Mouse (Mus musculus) G1E (cell line): ENCODE measurements around the gene Itga7. TPM values are rescaled to one million over a fixed set of nuclear protein-coding genes. Genes with fewer than 3 reads are reported as not detected.
A peak's percentile ranks its signal among the peaks of the same experiment; 100 is the strongest.
"Not testable (repeated sequence)": the region's sequence is repeated elsewhere in the genome, so short reads cannot be mapped to it uniquely, and the experiment has no call there.

Source experiments
- ATAC-seq: 2 replicates; pipeline ENCODE4 v1.8.0; 2016; ENCODE audit warnings: mild to moderate bottlenecking; ENCODE audit not compliant: insufficient number of reproducible peaks, poor library complexity, low FRiP score, severe bottlenecking; ENCODE audit errors: extremely low read depth
- DNase-seq: peaks from one replicate; pipeline ENCODE4 v3.0.0; 2012; ENCODE audit warnings: low spot score
- H3K27me3 ChIP-seq: 2 replicates; pipeline ENCODE4 v1.6.1; 2012; ENCODE audit warnings: mild to moderate bottlenecking, low read length, inconsistent platforms; ENCODE audit not compliant: insufficient read depth
- H3K36me3 ChIP-seq: replicated peaks from 2 replicates; pipeline ENCODE3; 2012; ENCODE audit warnings: mild to moderate bottlenecking, inconsistent platforms
- H3K4me1 ChIP-seq: 2 replicates; pipeline ENCODE4 v1.6.1; 2012; ENCODE audit warnings: low read depth, low read length, inconsistent platforms, mixed read lengths; ENCODE audit not compliant: insufficient read depth
- H3K4me3 ChIP-seq: 2 replicates; pipeline ENCODE4 v1.5.1; 2012; ENCODE audit warnings: low read depth, mild to moderate bottlenecking, inconsistent platforms, low read length, moderate library complexity, mixed read lengths
- H3K9me3 ChIP-seq: replicated peaks from 2 replicates; pipeline ENCODE4 v1.6.1; 2012; ENCODE audit warnings: inconsistent platforms
- CTCF ChIP-seq: IDR thresholded peaks from 2 replicates; pipeline ENCODE4 v1.5.1; 2012; ENCODE audit warnings: low read depth, low read length, inconsistent platforms, mixed read lengths
- GATA1 ChIP-seq: IDR thresholded peaks from 2 replicates; pipeline ENCODE4 v1.6.1; 2012; ENCODE audit warnings: borderline replicate concordance, low read length, inconsistent platforms, mixed read lengths
- GATA2 ChIP-seq: IDR thresholded peaks from 2 replicates; pipeline ENCODE4 v1.6.1; 2012; ENCODE audit warnings: low read depth, low read length, inconsistent platforms, borderline replicate concordance
- POLR2AphosphoS5 ChIP-seq: IDR thresholded peaks from 2 replicates; pipeline ENCODE4 v1.6.1; 2012; ENCODE audit warnings: low read depth, low read length, inconsistent platforms; ENCODE audit not compliant: insufficient replicate concordance
- TAL1 ChIP-seq: conservative IDR thresholded peaks from 2 replicates; pipeline ENCODE4 v1.6.1; 2012; ENCODE audit warnings: low read depth, low read length, inconsistent platforms, mixed read lengths
- polyA plus RNA-seq: library from polyadenylated mRNA; stranded (reverse); fragments of >175 nt; gene quantifications from 2 replicates; pipeline ENCODE4 v1.2.3, GENCODE M21; 2012
- total RNA-seq, 2 experiments: library from RNA; stranded (forward) in 1 of 2; stranded (reverse) in 1 of 2; fragments of 200-1000 nt in 1 of 2; fragments of >200 nt in 1 of 2; fragmentation: Nextera tagmentation in 1 of 2; gene quantifications; 2 replicates each; pipeline ENCODE4 v1.2.3; 2014 to 2017

Itga7 gene
- total and polyA plus RNA-seq, 3 experiments, result 0.02 to 0.33 TPM; not detected in 1

DNA sequence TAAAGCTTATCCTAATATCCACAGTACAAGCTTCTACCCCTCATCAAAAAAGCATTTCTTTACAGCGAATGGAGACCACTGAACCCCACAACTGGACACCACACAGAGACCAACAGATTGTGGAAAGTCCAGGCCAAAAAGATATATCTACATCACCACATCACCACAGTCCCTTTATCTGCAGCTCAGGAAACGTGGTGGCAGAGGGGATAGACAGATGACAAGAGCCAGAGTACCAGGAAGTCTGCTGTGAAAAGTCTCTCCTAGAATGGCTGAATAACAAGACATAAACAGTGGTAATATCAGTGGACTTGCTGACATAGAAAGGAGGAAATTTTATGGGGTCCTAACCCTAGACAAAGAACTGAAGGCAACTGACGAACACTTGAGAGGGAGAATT lies 42.8 kb downstream of the Itga7 start:
- no peaks in the 10 kb centered on the region for H3K9me3 ChIP-seq
- H3K4me1 ChIP-seq, result peaks cover 4% of the 10 kb centered on the region; the same call in 1 of the 2 replicates
- ATAC-seq, result no peak
- no peaks in the 10 kb centered on the region for H3K36me3 ChIP-seq
- H3K4me3 ChIP-seq, result no peak overlapping the region
- TF ChIP-seq TAL1, result no peak
- TF ChIP-seq POLR2AphosphoS5, result no peak
- TF ChIP-seq CTCF, result no peak
- TF ChIP-seq GATA2, result no peak
- no peak for TF ChIP-seq GATA1
- 0 out of 2 replicates have a peak, but pooled peaks cover under 1% of the 10 kb centered on the region for H3K27me3 ChIP-seq
- DNase-seq, result no peak

DNA sequence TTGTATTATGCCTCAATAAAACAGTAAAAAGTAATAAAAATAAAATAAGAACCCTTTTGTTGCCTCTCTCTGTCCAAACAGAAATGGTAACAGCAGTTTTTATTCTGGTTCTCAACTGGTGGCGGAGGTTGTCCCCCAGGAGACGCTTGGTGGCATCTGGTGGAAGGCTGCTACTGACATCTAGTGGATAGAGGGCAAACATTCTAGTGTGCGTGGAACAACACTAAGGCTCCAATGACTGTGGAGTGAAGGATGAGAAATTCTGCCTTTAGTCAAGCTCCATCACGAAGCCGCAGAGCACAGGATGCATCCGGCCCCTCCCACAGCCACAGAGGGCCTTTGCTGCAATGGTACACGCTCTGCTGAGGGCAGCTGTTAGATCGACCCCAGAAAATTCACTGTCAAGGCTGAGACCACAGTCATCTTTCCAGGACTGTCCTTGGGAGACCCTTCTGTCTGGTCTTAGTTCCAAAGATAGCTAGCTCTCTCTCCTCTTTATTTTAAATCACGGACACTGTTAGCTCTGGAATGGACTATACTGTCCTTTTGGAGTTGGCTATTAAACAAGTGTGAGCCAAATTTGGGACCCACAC lies 44.0 kb downstream of the Itga7 start:
- peaks cover 4% of the 10 kb centered on the region; the same call in 1 of the 2 replicates for H3K4me1 ChIP-seq
- ATAC-seq (peak; percentile 57; the same call in 1 of the 2 replicates), DNase-seq (no peak)
- TF ChIP-seq GATA2 (no peak), POLR2AphosphoS5 (no peak), CTCF (no peak), TAL1 (no peak), GATA1 (no peak)
- 0 out of 2 replicates have a peak, but pooled peaks cover 2% of the 10 kb centered on the region for H3K27me3 ChIP-seq
- no peaks in the 10 kb centered on the region for H3K36me3 ChIP-seq
- H3K4me3 ChIP-seq, result no peak overlapping the region
- no peaks in the 10 kb centered on the region for H3K9me3 ChIP-seq

DNA sequence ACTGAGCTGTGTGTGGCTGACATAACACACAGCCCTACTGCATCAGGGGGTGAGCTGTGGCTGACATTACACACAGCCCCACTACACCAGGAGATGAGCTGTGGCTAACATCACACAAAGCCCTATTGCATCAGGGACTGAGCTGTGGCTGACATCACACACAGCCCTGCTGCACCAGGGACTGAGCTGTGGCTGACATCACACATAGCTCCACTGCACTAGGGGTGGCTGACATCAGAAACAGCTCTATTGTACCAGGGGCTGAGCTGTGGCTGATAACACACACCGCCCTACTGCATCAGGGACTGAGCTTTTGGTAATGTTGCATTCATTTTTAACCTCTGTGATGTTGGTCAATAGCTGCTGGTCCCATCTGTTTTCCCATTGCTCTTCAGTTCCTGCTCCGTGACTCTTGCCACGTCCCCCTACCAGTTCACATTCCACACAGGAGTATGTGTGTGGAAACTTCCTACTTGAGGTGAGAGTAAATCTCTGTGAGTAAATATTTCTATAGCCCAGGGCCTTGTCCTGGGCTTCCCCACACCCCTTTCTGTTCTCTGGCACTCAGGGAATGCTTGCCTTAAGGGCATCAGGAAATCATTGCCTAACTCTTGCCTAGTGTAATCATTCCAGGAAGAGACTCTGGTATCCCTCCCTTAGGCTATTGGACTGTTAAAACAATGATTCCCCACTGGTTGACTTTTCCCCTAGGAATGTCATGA lies 47.2 kb downstream of the Itga7 start:
- DNase-seq (no peak), ATAC-seq (no peak)
- H3K4me3 ChIP-seq, result no peak overlapping the region
- no peak for TF ChIP-seq CTCF
- peak; percentile 35; the same call in 1 of the 2 replicates for TF ChIP-seq POLR2AphosphoS5
- TF ChIP-seq GATA1, result no peak
- TF ChIP-seq GATA2, result no peak
- no peak for TF ChIP-seq TAL1
- no peaks in the 10 kb centered on the region for H3K9me3 ChIP-seq
- peaks cover 4% of the 10 kb centered on the region; the same call in 1 of the 2 replicates for H3K4me1 ChIP-seq
- no peaks in the 10 kb centered on the region for H3K36me3 ChIP-seq
- 0 out of 2 replicates have a peak, but pooled peaks cover 2% of the 10 kb centered on the region for H3K27me3 ChIP-seq

DNA sequence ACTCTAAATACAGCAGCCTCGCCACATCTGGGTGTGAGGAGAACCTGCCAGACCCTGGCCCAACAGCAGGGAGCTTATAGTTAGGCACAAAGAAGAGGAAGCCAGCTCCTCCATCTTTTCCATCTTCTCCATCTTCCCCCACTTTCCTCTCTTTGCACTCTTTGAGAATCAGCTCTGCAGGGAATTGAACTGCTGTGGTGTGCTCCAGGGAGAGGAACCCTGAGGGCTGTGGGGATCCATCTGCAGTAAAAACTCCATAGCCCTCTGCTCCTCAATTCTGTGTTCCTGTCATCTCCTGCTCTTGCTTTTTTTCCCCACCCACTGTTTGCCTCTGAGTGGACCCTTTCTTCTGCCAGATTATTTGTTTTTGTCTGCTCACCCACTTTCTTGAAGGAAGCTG lies 55.5 kb downstream of the Itga7 start, which contains the start of gene Olfr9:
TSS of gene Olfr9 (plus strand) at position 301 of the 400 bp plus-strand sequence.
- not testable (repeated sequence) for H3K4me1 ChIP-seq

DNA sequence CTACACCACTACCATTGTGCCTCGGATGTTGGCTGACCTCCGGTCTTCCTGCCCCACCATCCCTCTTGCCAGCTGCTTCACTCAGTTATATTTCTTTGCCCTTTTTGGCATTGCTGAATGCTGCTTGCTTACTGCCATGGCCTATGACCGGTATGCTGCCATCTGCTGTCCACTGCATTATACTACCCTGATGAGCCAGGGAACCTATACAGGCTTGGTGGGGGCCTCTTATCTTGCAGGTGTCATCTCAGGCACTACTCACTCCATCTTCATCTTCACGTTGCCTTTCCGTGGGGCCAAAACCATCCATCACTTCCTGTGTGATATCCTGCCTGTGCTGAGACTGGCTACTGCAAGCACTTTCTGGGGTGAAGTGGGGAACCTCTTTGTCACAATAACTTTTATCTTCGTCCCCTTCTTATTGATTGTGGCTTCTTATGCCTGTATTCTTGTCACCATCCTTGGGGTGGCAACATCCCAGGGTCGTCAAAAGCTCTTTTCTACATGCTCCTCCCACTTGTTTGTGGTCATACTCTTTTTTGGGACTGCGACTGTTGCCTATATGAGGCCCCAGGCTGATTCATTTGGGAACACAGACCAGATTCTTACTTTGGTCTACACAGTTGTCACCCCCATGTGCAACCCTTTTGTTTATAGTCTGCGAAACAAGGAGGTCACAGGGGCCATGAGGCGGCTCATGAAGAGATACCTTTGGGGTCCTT lies 56.7 kb downstream of the Itga7 start:
- not testable (repeated sequence) for H3K9me3 ChIP-seq, DNase-seq, H3K27me3 ChIP-seq, H3K4me1 ChIP-seq, H3K36me3 ChIP-seq, H3K4me3 ChIP-seq
- peak; percentile 63 for ATAC-seq

More for the DNA sequence above, 55.5 kb downstream of the Itga7 start, which contains the start of gene Olfr9:
- DNase-seq, H3K27me3 ChIP-seq, H3K9me3 ChIP-seq, ATAC-seq, H3K4me3 ChIP-seq, H3K36me3 ChIP-seq: not testable (repeated sequence)

DNA sequence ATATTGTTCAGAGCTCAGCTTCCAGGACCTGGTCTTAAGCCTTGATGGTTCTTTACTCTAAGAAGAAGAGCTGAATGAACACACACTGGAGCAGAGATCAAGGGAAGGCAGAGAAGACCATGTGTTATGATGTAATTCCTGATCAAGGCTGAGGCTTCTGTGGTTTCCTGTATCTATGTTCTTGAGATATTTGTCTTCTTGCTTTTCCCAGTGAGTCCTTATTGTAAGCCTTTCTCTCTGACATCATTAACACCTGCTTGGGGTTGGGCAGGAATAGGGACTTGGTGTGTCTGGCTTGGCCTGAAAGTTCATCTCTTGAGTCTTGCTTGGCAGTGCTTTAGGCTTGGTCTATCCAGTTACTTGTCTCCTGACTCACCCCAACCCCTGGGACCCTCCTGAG lies 57.4 kb downstream of the Itga7 start:
- Histone ChIP-seq H3K9me3 (no peaks in the 10 kb centered on the region), H3K36me3 (no peaks in the 10 kb centered on the region), H3K4me1 (no peaks in the 10 kb centered on the region), H3K27me3 (no peaks in the 10 kb centered on the region), H3K4me3 (no peak overlapping the region)
- DNase-seq (no peak), ATAC-seq (no peak)
- TF ChIP-seq GATA1, result no peak
- no peak for TF ChIP-seq GATA2
- no peak for TF ChIP-seq CTCF
- TF ChIP-seq POLR2AphosphoS5, result no peak
- no peak for TF ChIP-seq TAL1
